Mouse (Mus musculus) mammary gland, adult 2 months (tissue): ENCODE data around the gene Vmn1r26. TPM values are rescaled to one million over a fixed set of nuclear protein-coding genes. Genes with fewer than 3 reads are reported as not detected.

Experiments
- polyA plus RNA-seq: library from polyadenylated mRNA; depleted of rRNA; stranded (reverse); fragments of >200 nt; gene quantifications from 2 replicates; pipeline ENCODE4 v1.2.3, GENCODE M21; 2012; ENCODE audit warnings: low replicate concordance; rRNA removed

The Vmn1r26 gene
- not detected in 2 replicates for polyA plus RNA-seq

DNA sequence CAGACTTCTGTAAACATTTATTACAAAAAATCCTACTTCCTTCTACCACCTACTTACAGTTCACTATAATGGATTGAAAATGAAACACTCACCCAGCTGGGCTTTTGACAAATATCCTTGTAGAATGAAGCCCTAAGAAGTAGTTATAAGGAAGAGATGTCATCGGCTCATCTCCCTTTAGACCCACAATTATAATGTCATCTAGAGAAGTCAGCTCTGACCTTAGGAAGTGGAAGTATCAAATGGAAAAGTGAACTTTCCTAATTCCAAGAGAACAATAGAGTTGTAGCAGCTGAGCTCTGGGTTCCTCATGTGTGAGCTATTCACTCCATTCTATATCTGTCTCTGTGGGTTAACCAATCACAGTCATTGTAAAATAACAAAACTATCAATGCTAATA is at the start of gene Vmn1r26:
TSS of gene Vmn1r26 (minus strand) at position 101 of the 400 bp plus-strand sequence.

DNA sequence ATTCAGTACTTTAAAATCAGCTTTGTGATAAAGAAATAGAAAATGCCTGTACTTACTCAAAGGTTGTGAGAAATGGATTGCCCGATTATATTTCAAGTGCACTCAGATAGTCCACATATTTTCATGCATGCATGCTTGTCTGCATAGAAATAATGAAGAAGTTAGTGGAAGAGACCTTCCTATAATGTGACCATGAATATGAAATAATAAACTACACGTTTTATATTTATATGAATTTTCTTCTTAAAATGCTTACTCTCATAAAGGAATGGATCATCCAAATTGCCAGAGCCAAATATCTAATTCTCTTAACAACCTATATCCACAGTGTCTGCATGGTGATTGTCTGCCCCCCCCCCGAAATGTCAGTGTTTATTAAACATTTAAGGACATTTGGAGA is 34.2 kb downstream of the Vmn1r26 start, which contains the start of gene Vmn1r25:
TSS of gene Vmn1r25 (minus strand) at position 101 of the 400 bp plus-strand sequence.

DNA sequence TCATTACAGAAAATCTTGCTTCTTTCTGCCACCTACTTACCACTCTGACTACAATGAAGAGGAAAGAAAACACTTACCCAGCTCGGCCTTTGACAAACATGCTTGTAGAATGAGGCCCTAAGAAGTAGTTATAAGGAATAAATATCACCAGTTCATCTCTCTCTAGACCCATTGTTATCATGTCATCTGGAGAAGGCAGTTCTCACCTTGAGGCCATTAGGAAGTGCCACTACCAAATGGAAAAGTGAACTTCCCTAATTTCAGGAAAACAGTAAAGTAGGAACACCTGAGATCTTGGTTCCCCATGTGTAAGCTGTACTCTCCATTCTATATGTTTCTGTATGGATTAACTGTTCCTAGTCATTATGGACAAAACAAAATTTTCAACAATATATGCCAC is 53.6 kb downstream of the Vmn1r26 start, which contains the start of gene Vmn1r24:
TSS of gene Vmn1r24 (minus strand) at position 101 of the 400 bp plus-strand sequence.

Other genes with a start within 250 kb of the Vmn1r26 start
- 16.2 and 23.3 TPM in 2 replicates for gene Vopp1, start 190.0 kb downstream of the Vmn1r26 start, polyA plus RNA-seq
- gene Vmn1r21, start 164.8 kb downstream of the Vmn1r26 start, polyA plus RNA-seq = not detected in 2 replicates
- not detected in 2 replicates for gene Vmn1r22, start 107.1 kb downstream of the Vmn1r26 start, polyA plus RNA-seq
- gene Vmn1r23, start 88.3 kb downstream of the Vmn1r26 start, polyA plus RNA-seq = not detected in 2 replicates
- gene Vmn1r24, start 53.7 kb downstream of the Vmn1r26 start, polyA plus RNA-seq = not detected in 2 replicates
- not detected in 2 replicates for gene Vmn1r25, start 34.3 kb downstream of the Vmn1r26 start, polyA plus RNA-seq
- gene Vmn1r27, start 203.7 kb upstream of the Vmn1r26 start, polyA plus RNA-seq = not detected in 2 replicates
- not detected in 2 replicates for gene Vmn1r28, start 246.9 kb upstream of the Vmn1r26 start, polyA plus RNA-seq